Mouse (Mus musculus) induced T-regulatory cell, adult 2 months (primary cell): ENCODE results near the gene Smox.

Experiments used
- DNase-seq: peaks from one replicate; pipeline ENCODE4 v3.0.0-alpha.2; 2012; ENCODE audit warnings: low read depth

Gene Smox

DNA sequence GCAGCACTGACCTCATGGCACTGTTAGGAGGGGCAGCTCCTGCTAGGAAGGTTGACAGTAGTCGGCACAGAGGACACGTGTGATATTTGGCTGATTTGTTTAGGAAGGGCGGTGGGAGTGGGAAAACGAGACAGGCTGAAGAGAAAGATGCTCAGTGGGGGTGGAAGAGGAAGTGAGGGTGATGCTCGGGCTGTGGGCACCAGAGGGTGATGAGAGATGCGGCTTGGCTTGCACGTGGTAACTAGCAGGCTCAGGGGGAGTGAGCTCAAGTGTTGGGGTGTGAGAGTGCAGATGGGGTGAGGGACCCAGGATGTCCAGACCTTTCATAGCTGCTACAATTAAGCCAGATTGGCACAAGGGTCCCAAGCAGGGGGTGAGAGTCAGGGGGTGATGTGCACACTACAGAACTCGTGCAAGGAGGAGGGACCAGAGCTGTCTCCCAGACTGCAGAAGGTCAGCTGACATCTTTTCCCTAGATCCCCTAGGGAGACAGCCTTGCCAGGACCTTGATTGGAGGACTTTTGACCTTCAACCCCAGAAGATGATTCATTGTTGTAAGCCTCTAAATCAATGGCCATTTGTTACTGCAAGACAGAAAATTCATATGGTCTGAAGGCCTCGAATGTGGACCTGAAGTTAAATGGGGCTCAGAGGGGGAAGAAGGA is 61.6 kb downstream of the Smox start:
- DNase-seq, result no peak

- DNase-seq, result no peak
Observed at GRCm38 (mm10) chr2:131557896-131558295, 66.6 kb downstream of the Smox start.

GRCm38 (mm10) chr2:131560205-131560919 is 69.1 kb downstream of the Smox start:
- DNase-seq, result no peak

GRCm38 (mm10) chr2:131561344-131561870 is 70.1 kb downstream of the Smox start:
- no peak for DNase-seq

DNA sequence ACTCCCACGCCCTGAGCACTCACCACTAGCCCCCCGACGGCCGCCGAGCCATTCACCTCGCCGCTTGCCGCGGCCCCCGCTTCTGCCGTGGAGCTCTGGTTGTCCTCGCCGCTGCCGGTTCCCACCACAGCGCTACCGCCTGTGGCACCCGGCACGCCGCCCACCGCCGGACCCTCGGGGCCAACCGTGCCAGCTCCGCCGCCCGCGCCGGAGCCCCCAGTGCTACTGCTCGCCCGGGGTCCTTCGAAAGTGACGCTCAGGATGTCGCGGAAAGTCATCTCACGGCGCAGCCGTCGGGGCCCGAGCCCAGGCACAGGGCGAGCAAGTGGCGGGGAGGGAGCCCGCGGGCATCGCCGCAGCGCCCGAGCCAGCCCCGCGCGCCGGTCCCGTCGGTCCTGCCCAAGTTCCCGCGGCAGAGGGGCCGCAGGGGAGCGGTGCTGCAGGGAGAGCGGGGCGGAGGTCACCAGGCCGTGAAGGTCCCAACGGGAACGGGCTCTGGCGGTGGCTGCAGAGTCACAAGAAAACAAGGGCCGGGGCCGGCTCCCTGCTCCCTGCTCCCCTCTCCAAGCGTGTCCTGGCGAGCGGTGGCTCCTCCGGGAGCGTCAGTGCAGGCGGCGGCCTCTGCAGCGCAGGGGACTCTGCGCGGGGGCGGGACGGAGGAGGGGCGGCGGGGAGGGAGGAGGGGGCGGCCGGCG is 70.7 kb downstream of the Smox start, which contains the start of gene Adra1d:
TSS of gene Adra1d (minus strand) at position 393 of the 695 bp plus-strand sequence.
- DNase-seq, result no peak

- DNase-seq, result no peak
Observed at GRCm38 (mm10) chr2:131562586-131563122, 71.4 kb downstream of the Smox start.
